19 mouse cellular contexts compared by ENCODE assay signal in the genomic region with DNA sequence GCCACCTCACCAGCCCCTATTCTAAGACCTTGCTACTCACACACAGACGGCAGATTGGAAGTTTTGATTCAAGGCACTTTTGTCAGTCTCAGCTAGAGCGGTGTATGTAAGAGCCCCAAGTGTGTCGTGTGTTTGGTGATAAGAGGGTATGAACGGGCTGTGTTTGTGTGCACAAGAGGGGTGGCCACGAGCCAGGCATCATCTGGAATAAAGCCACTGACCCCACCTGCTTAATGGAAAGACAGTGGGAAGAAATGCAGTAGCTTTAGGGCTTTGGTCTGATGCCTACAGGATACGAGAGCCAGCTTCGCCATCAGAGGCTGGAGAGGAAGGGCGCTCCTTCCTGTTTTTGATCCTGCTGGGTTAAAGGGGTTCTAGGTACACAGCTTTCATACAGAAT. TPM values are rescaled to one million over a fixed set of nuclear protein-coding genes. Genes with fewer than 3 reads are reported as not detected.
"Had no signal": no experiment of that assay in that cellular context is flagged by ENCODE, and none has a peak within 500 bp of the region (broad histone marks: within the 10 kb centered on the region; RNA-seq: fewer than 3 reads in every experiment).

No protein-coding gene starts in this region.

- H3K27ac ChIP-seq: lung, embryonic 15.5 days; macrophage; midbrain, embryonic 10.5 days; midbrain, embryonic 12.5 days; neural tube, embryonic 12.5 days; stomach, embryonic 15.5 days; stomach, postnatal 0 days had no signal

- H3K27me3 ChIP-seq: lung, embryonic 15.5 days; midbrain, embryonic 12.5 days; neural tube, embryonic 12.5 days; stomach, embryonic 15.5 days had no signal

- H3K4me1 ChIP-seq: lung, embryonic 15.5 days; midbrain, embryonic 12.5 days; neural tube, embryonic 12.5 days; stomach, embryonic 15.5 days had no signal

- DNase-seq: liver, postnatal 0 days; lung, adult 2 months; midbrain, embryonic 14.5 days; right cerebral cortex, postnatal 14 days; thymus, adult 2 months; thymus, postnatal 25 days; thymus, postnatal 4 days had no signal

- H3K9ac ChIP-seq: liver, postnatal 0 days; lung, embryonic 15.5 days; midbrain, embryonic 12.5 days; neural tube, embryonic 12.5 days; stomach, embryonic 15.5 days had no signal

- H3K4me3 ChIP-seq: lung, embryonic 15.5 days; midbrain, embryonic 10.5 days; midbrain, embryonic 12.5 days; neural tube, embryonic 12.5 days; stomach, embryonic 15.5 days had no signal

- H3K9me3 ChIP-seq: lung, embryonic 15.5 days; midbrain, embryonic 10.5 days; midbrain, embryonic 12.5 days; neural tube, embryonic 12.5 days; stomach, embryonic 15.5 days had no signal

- ATAC-seq: liver, postnatal 0 days; lung, postnatal 0 days had no signal

- H3K4me2 ChIP-seq: lung, embryonic 15.5 days; midbrain, embryonic 12.5 days; neural tube, embryonic 12.5 days; stomach, embryonic 15.5 days had no signal

RNA-seq across cellular contexts. Expression of a gene that starts 27.2 kb away (rescaled TPM):
- total RNA-seq: megakaryocyte, adult 5-6 weeks; megakaryocyte-erythroid progenitor cell, adult 5-6 weeks; monocyte, adult 5-6 weeks; neutrophil, adult 5-6 weeks had no signal
- polyA plus RNA-seq: macrophage had no signal
